Mouse (Mus musculus) megakaryocyte-erythroid progenitor cell, adult 5 weeks (primary cell): ENCODE measurements around the gene Exosc5. TPM values are rescaled to one million over a fixed set of nuclear protein-coding genes. Genes with fewer than 3 reads are reported as not detected.

ENCODE experiments used
- polyA plus RNA-seq: library from polyadenylated mRNA; stranded (reverse); fragments of >175 nt; gene quantifications from 2 replicates; pipeline ENCODE4 v1.2.3, GENCODE M21; 2012

Exosc5 gene
- polyA plus RNA-seq, result 342 and 378 TPM in 2 replicates

DNA sequence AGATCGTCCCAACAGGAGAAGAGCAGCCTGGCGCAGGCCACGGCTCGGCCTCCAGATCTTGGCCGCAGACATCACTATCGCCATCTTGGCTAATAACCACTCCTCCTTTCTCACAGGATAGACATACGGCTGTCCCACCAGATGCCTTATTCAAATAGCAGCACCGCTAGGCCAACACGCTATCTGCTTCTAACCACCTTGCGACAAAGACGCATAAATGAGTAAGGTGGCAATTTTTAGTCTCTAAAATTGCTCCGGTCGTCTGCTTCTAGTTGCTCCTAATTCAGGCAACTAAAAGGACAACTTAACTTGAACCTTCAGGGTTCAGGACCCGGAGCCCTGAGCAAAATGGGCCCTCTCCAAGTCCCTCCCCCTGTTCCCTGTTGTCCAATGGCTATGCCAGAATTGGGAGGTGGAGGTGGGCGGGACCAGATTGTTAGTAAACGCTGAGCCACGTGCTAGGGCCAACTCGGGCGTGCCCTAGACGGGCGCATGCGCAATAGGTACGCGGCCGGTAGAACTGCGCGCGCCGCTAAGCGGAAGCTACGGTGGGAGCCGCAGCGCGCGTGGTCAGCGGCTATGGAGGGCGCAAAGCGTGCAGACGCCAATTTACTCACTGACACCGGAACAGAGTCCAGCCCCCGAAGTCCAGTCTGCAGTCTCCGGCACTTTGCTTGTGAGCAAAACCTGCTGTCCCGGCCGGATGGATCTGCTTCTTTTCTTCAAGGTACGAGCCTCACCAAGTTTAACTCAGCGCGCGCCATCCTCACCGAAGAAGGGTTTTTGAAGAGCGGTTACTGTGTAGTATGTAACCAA is at the start of gene Exosc5, which contains the start of gene Bckdha:
Gene Exosc5, plus strand, starts transcription at position 508 of the 816 bp plus-strand sequence.
Gene Bckdha, minus strand, starts transcription at position 325 of the 816 bp plus-strand sequence.

DNA sequence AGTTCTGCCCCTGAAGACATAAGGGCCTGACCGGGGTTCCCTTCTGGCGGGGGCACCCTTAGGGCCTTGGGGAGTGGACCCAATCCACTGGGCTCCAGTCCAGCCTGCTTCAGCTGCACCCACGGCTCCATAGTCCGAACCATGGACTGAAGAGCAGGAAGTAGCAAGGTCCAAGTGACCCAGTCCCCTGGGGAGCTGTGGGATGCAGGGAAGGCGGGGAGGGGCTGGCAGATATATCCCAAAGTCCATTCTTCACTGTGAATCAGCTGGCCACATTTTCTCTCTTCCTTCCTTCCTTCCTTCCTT is 43.3 kb upstream of the Exosc5 start, which contains the start of gene Erich4:
Gene Erich4, minus strand, starts transcription at position 187 of the 306 bp plus-strand sequence.

GRCm38 (mm10) chr7:25618865-25619721 is 39.9 kb upstream of the Exosc5 start, which contains the start of gene Dmac2:
Gene Dmac2 (plus strand): TSS chr7:25619414.

DNA sequence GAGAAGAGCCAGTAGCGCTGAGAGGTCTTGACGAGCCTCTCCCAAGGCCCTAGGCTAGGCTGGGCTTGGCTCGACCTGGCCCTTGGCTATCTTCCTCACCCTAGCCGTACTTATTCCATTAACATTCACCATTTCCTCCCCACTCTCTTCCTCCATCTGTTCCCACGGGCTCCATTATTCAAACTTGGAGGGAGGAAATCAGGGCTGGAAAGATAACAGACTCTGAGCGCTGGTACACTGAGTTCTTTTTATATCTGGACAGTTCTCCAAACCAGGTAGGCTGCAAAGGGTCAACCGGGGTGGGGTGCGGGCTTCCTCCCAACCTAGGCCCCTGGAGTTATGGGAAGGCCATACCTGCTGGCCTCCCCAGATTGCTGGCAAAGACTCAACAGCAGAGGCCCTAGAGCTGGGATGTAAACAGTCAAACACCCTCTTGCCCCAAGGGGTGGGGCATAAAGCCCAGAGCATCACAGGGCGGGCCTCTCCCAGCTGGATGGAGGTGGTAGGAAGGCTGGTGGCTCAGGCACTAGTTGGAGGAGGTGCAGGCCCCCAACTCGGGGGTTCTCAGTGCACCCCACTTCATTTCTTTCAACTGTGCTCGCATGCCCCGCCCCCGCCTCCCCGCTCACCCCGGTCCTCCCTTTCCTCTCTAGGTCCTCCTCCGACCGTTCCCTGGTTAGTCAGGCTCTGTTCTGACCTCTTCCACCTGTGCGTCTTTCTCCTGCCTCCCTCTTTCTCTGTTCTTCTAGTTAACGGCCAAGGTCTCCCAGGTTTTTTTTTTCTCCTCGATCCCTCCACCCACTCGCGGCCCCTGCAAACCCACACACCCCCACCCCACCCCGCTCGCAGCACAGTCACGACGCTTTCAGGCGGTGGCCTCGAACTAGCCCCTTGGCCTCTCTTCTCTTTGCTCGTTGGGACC is 32.2 kb upstream of the Exosc5 start, which contains the start of gene B3gnt8:
Gene B3gnt8, plus strand, starts transcription at position 146 of the 922 bp plus-strand sequence.

GRCm38 (mm10) chr7:25674719-25675300 is 15.8 kb downstream of the Exosc5 start, which contains the start of gene Tmem91:
Gene Tmem91 (minus strand): TSS chr7:25675166.

DNA sequence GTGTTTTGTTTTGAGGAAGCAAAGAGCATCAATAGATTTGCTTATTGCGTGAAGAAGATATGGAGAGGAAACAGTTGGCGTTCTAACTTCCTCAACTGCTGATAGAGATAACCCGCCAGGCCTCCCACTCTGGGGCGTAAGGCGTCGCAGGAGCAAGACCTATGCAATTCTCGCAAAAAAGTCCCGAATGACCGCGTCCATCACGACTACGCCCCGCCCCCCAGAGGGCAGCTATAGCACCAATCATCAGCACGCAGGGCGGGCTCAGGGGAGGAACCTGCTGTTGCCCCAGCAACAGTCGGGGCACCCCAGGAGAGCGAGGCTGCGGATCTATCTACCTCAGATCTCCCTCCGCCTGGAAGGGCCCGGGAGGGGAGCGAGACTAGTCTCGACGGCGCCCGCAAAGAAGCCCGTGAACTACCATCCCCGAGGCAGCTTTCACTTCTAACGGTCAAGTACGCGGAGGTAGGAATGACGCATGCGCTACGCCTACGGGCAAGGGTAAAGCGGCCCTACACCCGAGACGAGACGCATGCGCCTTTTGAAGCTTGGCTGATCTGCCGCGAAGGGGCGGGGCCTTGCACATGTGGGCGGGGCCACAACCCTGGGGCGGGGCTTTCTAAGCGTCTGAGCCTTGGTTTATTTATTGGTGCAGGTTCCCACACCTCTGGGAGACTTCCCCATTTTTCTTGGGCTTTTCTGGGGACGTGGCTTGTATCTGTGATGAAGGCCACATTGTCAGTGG is 21.7 kb downstream of the Exosc5 start, which contains the start of gene B9d2:
Gene B9d2, plus strand, starts transcription at position 267 of the 745 bp plus-strand sequence.

GRCm38 (mm10) chr7:25686680-25687531 is 27.9 kb downstream of the Exosc5 start, which contains the start of gene Tgfb1:
Gene Tgfb1 (plus strand): TSS chr7:25687002.

DNA sequence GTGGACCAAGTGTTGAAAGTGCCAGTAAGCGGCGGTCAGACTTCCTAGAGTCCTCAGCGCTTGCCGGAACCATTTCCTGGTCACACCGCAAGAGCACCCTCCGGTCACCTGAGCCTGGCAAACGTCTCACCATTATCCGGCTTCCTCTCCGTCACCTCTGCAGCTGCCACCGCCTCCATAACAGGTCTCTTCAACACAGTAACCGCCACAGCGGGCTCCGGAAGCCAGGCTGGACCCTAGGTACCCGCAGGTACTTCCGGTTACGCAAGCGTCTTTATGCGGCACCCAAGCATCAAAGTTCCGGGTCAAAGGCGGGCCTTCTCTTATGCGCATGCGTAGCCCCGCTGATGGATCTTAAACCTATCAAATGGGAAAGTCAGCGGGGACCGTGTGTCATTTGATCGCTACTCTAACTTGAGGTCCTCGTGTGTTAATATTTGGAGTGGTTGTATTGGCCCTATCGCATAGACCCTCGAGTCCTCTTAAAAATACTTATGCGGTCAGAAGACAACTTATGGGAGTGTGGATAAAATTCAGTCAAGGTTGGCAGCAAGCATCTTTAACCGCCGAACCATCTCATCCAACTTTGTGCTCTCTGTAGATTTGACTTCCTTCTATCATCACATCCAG is 59.9 kb downstream of the Exosc5 start, which contains the start of gene Ccdc97:
Gene Ccdc97, minus strand, starts transcription at position 301 of the 630 bp plus-strand sequence.

Other genes starting within 250 kb of the Exosc5 start
- gene Cxcl17, start 246.3 kb upstream of the Exosc5 start, polyA plus RNA-seq, result not detected in 2 replicates
- gene Ceacam1, start 181.6 kb upstream of the Exosc5 start, polyA plus RNA-seq, result 3.6 and 5.0 TPM in 2 replicates
- 0.04 TPM in 1 of 2 replicates, not detected in the other for gene Ceacam2, start 119.3 kb upstream of the Exosc5 start, polyA plus RNA-seq
- gene Erich4, start 43.3 kb upstream of the Exosc5 start, polyA plus RNA-seq, result not detected in 2 replicates
- 46.7 and 53.3 TPM in 2 replicates for gene Dmac2, start 39.8 kb upstream of the Exosc5 start, polyA plus RNA-seq
- gene B3gnt8, start 32.5 kb upstream of the Exosc5 start, polyA plus RNA-seq, result 23.4 and 41.7 TPM in 2 replicates
- 101 TPM in 2 replicates for gene Bckdha, start 183 bp upstream of the Exosc5 start, polyA plus RNA-seq
- gene Tmem91, start 16.0 kb downstream of the Exosc5 start, polyA plus RNA-seq, result 0.66 and 0.83 TPM in 2 replicates
- 95.6 and 108 TPM in 2 replicates for gene B9d2, start 21.6 kb downstream of the Exosc5 start, polyA plus RNA-seq
- 1,389 and 1,401 TPM in 2 replicates for gene Tgfb1, start 27.8 kb downstream of the Exosc5 start, polyA plus RNA-seq
- gene Ccdc97, start 59.9 kb downstream of the Exosc5 start, polyA plus RNA-seq, result 84.5 and 100 TPM in 2 replicates
- 270 and 280 TPM in 2 replicates for gene Hnrnpul1, start 95.6 kb downstream of the Exosc5 start, polyA plus RNA-seq
- gene Axl, start 129.5 kb downstream of the Exosc5 start, polyA plus RNA-seq, result 2.4 TPM in 2 replicates
- gene Cyp2s1, start 157.7 kb downstream of the Exosc5 start, polyA plus RNA-seq, result 0.13 and 0.26 TPM in 2 replicates
- gene Cyp2b10, start 238.5 kb downstream of the Exosc5 start, polyA plus RNA-seq, result not detected in 2 replicates